8 mouse cellular contexts compared by ENCODE assay signal in the genomic region with DNA sequence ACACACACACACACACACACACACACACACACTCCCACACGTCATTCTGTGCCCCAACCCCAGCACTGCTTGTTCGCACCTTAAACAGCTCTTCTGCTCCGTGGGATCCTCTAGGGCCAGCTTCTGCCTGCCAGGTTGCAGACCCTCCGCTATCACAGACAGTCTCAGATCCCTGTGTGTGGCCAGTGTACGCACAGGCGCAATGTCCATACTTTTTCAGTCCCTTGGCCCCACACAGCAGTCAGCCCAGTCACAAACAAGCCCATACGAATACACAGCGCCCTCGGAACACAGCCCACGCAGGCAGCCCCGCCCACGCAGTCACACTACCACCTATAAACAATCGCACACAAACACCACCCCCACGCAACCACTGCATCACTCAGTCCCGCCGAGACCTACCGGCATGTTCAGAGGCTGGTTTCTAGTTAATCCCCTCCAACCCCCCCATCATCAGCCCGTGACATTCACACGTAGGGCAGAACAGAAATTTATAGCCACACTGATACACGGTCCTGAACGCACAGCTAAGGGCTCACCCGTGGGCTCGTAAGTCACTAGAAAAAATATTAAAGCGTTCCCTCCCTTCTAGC. TPM values are rescaled to one million over a fixed set of nuclear protein-coding genes. Genes with fewer than 3 reads are reported as not detected.
A peak's percentile ranks its signal among the peaks of the same experiment; 100 is the strongest.
DNase-seq lines count a peak whose midpoint lies in the region; ATAC-seq lines count a peak whose summit lies in the region.

No protein-coding gene starts in this region.

- H3K4me3 ChIP-seq in megakaryocyte, embryonic 14.5 days (replicated peaks): peak overlapping the region; percentile 91
- H3K4me3 ChIP-seq in midbrain, embryonic 14.5 days (replicated peaks; ENCODE audit: low read depth, low read length): peak overlapping the region; percentile 67

- WGBS in midbrain, embryonic 14.5 days: 1% methylated on average over 24 of the region's 24 CpGs

- no peak for ATAC-seq in megakaryocyte, adult 5-6 weeks (ENCODE audit: poor library complexity, severe bottlenecking)
- ATAC-seq in midbrain, embryonic 14.5 days (ENCODE audit: low FRiP score, low TSS enrichment): peak; percentile 51

- H3K4me2 ChIP-seq in midbrain, embryonic 14.5 days (ENCODE audit: low read length): peak overlapping the region; percentile 82

- peaks cover 100% of the 10 kb centered on the region for H3K4me1 ChIP-seq in megakaryocyte, embryonic 14.5 days
- H3K4me1 ChIP-seq in midbrain, embryonic 14.5 days (ENCODE audit: control insufficient read depth, insufficient read depth, low read length): peaks cover 41% of the 10 kb centered on the region

- no peaks in the 10 kb centered on the region for H3K9me3 ChIP-seq in megakaryocyte, embryonic 14.5 days
- H3K9me3 ChIP-seq in midbrain, embryonic 14.5 days (ENCODE audit: control insufficient read depth, low read length): no peaks in the 10 kb centered on the region

- H3K27ac ChIP-seq in midbrain, embryonic 14.5 days (replicated peaks; ENCODE audit: low read depth, low read length): peak overlapping the region; percentile 96

- H3K36me3 ChIP-seq in megakaryocyte, embryonic 14.5 days (replicated peaks; ENCODE audit: low read length): peaks cover 63% of the 10 kb centered on the region
- peaks cover 7% of the 10 kb centered on the region for H3K36me3 ChIP-seq in midbrain, embryonic 14.5 days (ENCODE audit: control insufficient read depth, insufficient read depth, low read length)

- DNase-seq in cerebellum, postnatal 10 days: peak; percentile 57 to 59
- peak; percentile 55 to 58 for DNase-seq in frontal cortex, postnatal 36 days (ENCODE audit: low spot score in 2 of 2)
- DNase-seq in left cerebral cortex, adult 18-20 months (ENCODE audit: low spot score in 2 of 2): peak; percentile 61 to 66
- DNase-seq in midbrain, embryonic 14.5 days: no peak
- DNase-seq in testis, postnatal 10 days (ENCODE audit: low spot score): peak; percentile 73
- no peak for DNase-seq in adrenal gland, adult 2 months

- H3K9ac ChIP-seq in midbrain, embryonic 14.5 days (replicated peaks; ENCODE audit: low read length): peak overlapping the region; percentile 84

- no peaks in the 10 kb centered on the region for H3K27me3 ChIP-seq in megakaryocyte, embryonic 14.5 days (replicated peaks)
- no peaks in the 10 kb centered on the region for H3K27me3 ChIP-seq in midbrain, embryonic 14.5 days (ENCODE audit: control insufficient read depth, insufficient read depth, low read length)

RNA-seq across cellular contexts. Expression of a gene that starts 34.4 kb away (rescaled TPM):
- polyA plus RNA-seq in megakaryocyte, embryonic 14.5 days (2012; ENCODE audit: insufficient read depth, low replicate concordance): 46.9 and 62.9 TPM in 2 replicates
- total RNA-seq in megakaryocyte, adult 5-6 weeks (2015): 13.9 and 14.2 TPM in 2 replicates
- 7.8 TPM in 2 replicates for total RNA-seq in megakaryocyte, adult 5-6 weeks (2017)
- 10 to 100 TPM; 74.0 to 76.1 TPM for total RNA-seq in left cerebral cortex, adult 18-20 months (2021)
- polyA plus RNA-seq in midbrain, embryonic 14.5 days (2014; fragmentation: Nextera tagmentation; extraction: Ambion mirVana): 37.7 and 39.9 TPM in 2 replicates
- 10 to 100 TPM; 41.4 to 46.7 TPM for total RNA-seq in adrenal gland, adult 2 months (2021)
- polyA plus RNA-seq in adrenal gland, adult 2 months (2012; rRNA removed): 72.1 and 82.5 TPM in 2 replicates

Comparison
In these comparisons a context has a peak if more than half of its experiments do, and no peak if none do; other contexts are left out.
1. DNase-seq: peak in cerebellum, postnatal 10 days (2 of 2), frontal cortex, postnatal 36 days (2 of 2), left cerebral cortex, adult 18-20 months (2 of 2) and testis, postnatal 10 days (single experiment); none in midbrain, embryonic 14.5 days (single experiment) and adrenal gland, adult 2 months (single experiment).